Mouse (Mus musculus) frontal cortex, adult 2 months (tissue): ENCODE measurements around the gene Nhlh1. TPM values are rescaled to one million over a fixed set of nuclear protein-coding genes. Genes with fewer than 3 reads are reported as not detected.

ENCODE experiments used
- DNase-seq, 2 experiments: peaks; one replicate each; pipeline ENCODE4 v3.0.0; 2022; ENCODE audit warnings: low spot score in 1 of 2; ENCODE audit errors: extremely low spot score in 1 of 2
- polyA plus RNA-seq: library from polyadenylated mRNA; depleted of rRNA; stranded (reverse); fragments of >200 nt; gene quantifications from 2 replicates; pipeline ENCODE4 v1.2.3, GENCODE M21; 2012; rRNA removed

Nhlh1 gene
- polyA plus RNA-seq, 1 experiment, result 0.30 TPM

- DNase-seq, result no peak
Observed at GRCm38 (mm10) chr1:172017517-172018070, 39.8 kb downstream of the Nhlh1 start.

- DNase-seq, result no peak
Observed at GRCm38 (mm10) chr1:172016660-172017516, 40.5 kb downstream of the Nhlh1 start.

GRCm38 (mm10) chr1:172016031-172016430, 41.3 kb downstream of the Nhlh1 start:
- peak in 1 of 2 experiments; percentile 43 for DNase-seq

- DNase-seq, result no peak
Observed at GRCm38 (mm10) chr1:172015312-172015939, 41.9 kb downstream of the Nhlh1 start.

- DNase-seq, result no peak
Observed at GRCm38 (mm10) chr1:172014771-172015170, 42.6 kb downstream of the Nhlh1 start.

GRCm38 (mm10) chr1:172012030-172012429, 45.3 kb downstream of the Nhlh1 start:
- peak in 1 of 2 experiments; percentile 89 for DNase-seq

GRCm38 (mm10) chr1:172010042-172010824, 47.1 kb downstream of the Nhlh1 start:
- DNase-seq, result no peak

GRCm38 (mm10) chr1:172009406-172009805, 48.0 kb downstream of the Nhlh1 start:
- DNase-seq, result no peak

GRCm38 (mm10) chr1:172008351-172008750, 49.0 kb downstream of the Nhlh1 start:
- DNase-seq, result no peak

GRCm38 (mm10) chr1:172007761-172008160, 49.6 kb downstream of the Nhlh1 start:
- no peak for DNase-seq

Other genes starting within 250 kb of the Nhlh1 start
- 1.7 and 3.4 TPM in 2 replicates for gene Cd84, start 217.9 kb downstream of the Nhlh1 start, polyA plus RNA-seq
- gene Gm10521, start 161.9 kb downstream of the Nhlh1 start, polyA plus RNA-seq, result 0.12 and 0.17 TPM in 2 replicates
- 0.32 and 0.44 TPM in 2 replicates for gene Slamf6, start 140.1 kb downstream of the Nhlh1 start, polyA plus RNA-seq
- 11.5 and 13.4 TPM in 2 replicates for gene Vangl2, start 29.1 kb downstream of the Nhlh1 start, polyA plus RNA-seq
- gene Copa, start 25.0 kb upstream of the Nhlh1 start, polyA plus RNA-seq, result 114 and 122 TPM in 2 replicates
- 82.6 and 88.1 TPM in 2 replicates for gene Ncstn, start 25.2 kb upstream of the Nhlh1 start, polyA plus RNA-seq
- 81.2 and 84.3 TPM in 2 replicates for gene Pex19, start 69.2 kb upstream of the Nhlh1 start, polyA plus RNA-seq
- 92.6 and 102 TPM in 2 replicates for gene Dcaf8, start 90.5 kb upstream of the Nhlh1 start, polyA plus RNA-seq
- 538 and 542 TPM in 2 replicates for gene Pea15a, start 149.2 kb upstream of the Nhlh1 start, polyA plus RNA-seq
- gene Casq1, start 162.3 kb upstream of the Nhlh1 start, polyA plus RNA-seq, result 1.4 TPM in 2 replicates
- gene Atp1a4, start 200.8 kb upstream of the Nhlh1 start, polyA plus RNA-seq, result not detected in 2 replicates
- gene Igsf8, start 204.1 kb upstream of the Nhlh1 start, polyA plus RNA-seq, result 230 and 251 TPM in 2 replicates
- 495 and 562 TPM in 2 replicates for gene Atp1a2, start 240.5 kb upstream of the Nhlh1 start, polyA plus RNA-seq